Mouse (Mus musculus) kidney, adult 2 months (tissue): Measurements from ENCODE around the gene Ankfn1.

Experiments
- CTCF ChIP-seq: fragments of 200-500 bp; conservative IDR thresholded peaks from 2 replicates; pipeline ENCODE4 v1.5.1; 2011; ENCODE audit warnings: low read depth, mild to moderate bottlenecking, control low read depth, low read length, moderate library complexity, mixed read lengths; ENCODE audit not compliant: insufficient read depth, insufficient read length
- POLR2A ChIP-seq: fragments of 200-500 bp; IDR thresholded peaks from one replicate; pipeline ENCODE4 v1.6.1; 2011; ENCODE audit warnings: low read depth, low read length, control low read depth

DNA sequence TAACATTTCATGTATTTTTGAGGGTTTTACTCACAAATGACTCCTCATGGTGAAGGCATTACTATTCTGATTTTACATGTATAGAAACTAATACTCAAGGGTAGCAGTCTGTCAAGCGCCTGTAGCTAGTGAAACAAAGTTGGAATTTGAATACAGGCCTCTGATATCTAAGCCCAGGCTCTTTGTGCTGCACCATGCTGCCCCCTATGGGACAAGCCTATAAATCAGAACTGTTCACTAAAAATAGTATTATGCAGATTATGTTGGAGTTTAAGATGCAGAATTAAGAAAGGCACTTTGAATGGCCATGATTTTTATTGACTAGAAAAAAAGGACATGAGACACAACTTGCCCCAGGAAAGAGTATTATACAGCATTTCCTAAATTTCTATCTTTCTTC, 373.0 kb downstream of the Ankfn1 start:
- TF ChIP-seq POLR2A (no peak), CTCF (0 out of 2 replicates have a peak, but pooled peaks have one; percentile 15)
